Mouse (Mus musculus) heart, embryonic 15.5 days (tissue): ENCODE results near the gene Ddhd1. TPM values are rescaled to one million over a fixed set of nuclear protein-coding genes. Genes with fewer than 3 reads are reported as not detected.

Experiments
- ATAC-seq: fragments of 200-750 bp; cut with Nextera tagmentation; replicated peaks from 2 replicates; pipeline ENCODE4 v1.8.0; 2017; ENCODE audit warnings: low read depth, moderate TSS enrichment; ENCODE audit not compliant: insufficient number of reproducible peaks, insufficient read depth, low FRiP score
- H3K27ac ChIP-seq: fragments of 300-500 bp; sonication (generic); 2 replicates; pipeline ENCODE4 v1.5.1; 2015; ENCODE audit warnings: mild to moderate bottlenecking, inconsistent platforms
- H3K27me3 ChIP-seq: fragments of 300-500 bp; sonication (generic); 2 replicates; pipeline ENCODE4 v1.6.1; 2015; ENCODE audit warnings: inconsistent platforms
- H3K36me3 ChIP-seq: fragments of 300-500 bp; sonication (generic); 2 replicates; pipeline ENCODE4 v1.6.1; 2015; ENCODE audit warnings: mild to moderate bottlenecking, inconsistent platforms
- H3K4me1 ChIP-seq: fragments of 300-500 bp; sonication (generic); replicated peaks from 2 replicates; pipeline ENCODE4 v1.6.1; 2015; ENCODE audit warnings: inconsistent platforms
- H3K4me2 ChIP-seq: fragments of 300-500 bp; sonication (generic); 2 replicates; pipeline ENCODE4 v1.6.1; 2015; ENCODE audit warnings: inconsistent platforms, mild to moderate bottlenecking, moderate library complexity
- H3K4me3 ChIP-seq: fragments of 300-500 bp; sonication (generic); 2 replicates; pipeline ENCODE4 v1.5.1; 2015; ENCODE audit warnings: mild to moderate bottlenecking, inconsistent platforms
- H3K9ac ChIP-seq: fragments of 300-500 bp; sonication (generic); 2 replicates; pipeline ENCODE4 v1.6.1; 2015; ENCODE audit warnings: mild to moderate bottlenecking, inconsistent platforms
- H3K9me3 ChIP-seq: fragments of 300-500 bp; sonication (generic); replicated peaks from 2 replicates; pipeline ENCODE4 v1.6.1; 2016; ENCODE audit warnings: inconsistent platforms
- WGBS: fragments of 180-500 bp; shearing (Covaris S2); methylation state at CpG from one replicate; pipeline ENCODE4 v1.1.7; 2015; ENCODE audit warnings: mixed read lengths; 5-methylcytosine and 5-hydroxymethylcytosine counted together
- microRNA-seq: library from miRNA; unstranded; fragments of <30 nt; microRNA quantifications from one replicate; pipeline ENCODE4, GENCODE M21; 2016
- polyA plus RNA-seq: library from polyadenylated mRNA; unstranded; fragments of >200 nt; fragmentation: Nextera tagmentation; extraction: Ambion mirVana; gene quantifications from 2 replicates; pipeline ENCODE4 v1.2.1, GENCODE M21; 2015

Gene Ddhd1
- polyA plus RNA-seq, 1 experiment from 2014 or later: 7.3 TPM

DNA sequence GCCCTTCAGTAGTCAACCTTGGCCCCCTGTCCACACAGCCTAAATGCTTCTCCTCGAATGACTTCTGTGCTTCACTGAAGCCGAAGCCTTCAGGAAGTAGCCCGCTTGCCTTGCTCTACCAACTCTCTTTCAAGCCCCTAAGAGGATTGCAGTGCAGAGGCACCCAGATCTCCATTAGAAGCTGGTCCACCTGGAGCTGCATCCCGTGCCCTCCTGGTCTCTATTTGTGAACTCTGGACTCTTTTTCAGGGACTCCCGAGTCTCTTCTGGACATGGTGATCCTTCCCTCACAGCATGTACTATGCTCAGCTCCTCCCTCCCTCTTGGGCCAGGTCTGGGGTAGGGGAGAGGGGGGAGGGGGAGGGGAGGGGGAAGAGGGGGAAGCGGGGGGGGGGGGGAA lies 113.9 kb downstream of the Ddhd1 start:
- H3K4me1 ChIP-seq: peaks cover 9% of the 10 kb centered on the region
- H3K4me3 ChIP-seq: no peak overlapping the region
- H3K4me2 ChIP-seq: no peak overlapping the region
- 64% methylated on average over 5 of the region's 6 CpGs for WGBS
- ATAC-seq: no peak
- H3K36me3 ChIP-seq: no peaks in the 10 kb centered on the region
- no peaks in the 10 kb centered on the region for H3K27me3 ChIP-seq
- no peak overlapping the region for H3K27ac ChIP-seq
- H3K9me3 ChIP-seq: no peaks in the 10 kb centered on the region
- H3K9ac ChIP-seq: no peak overlapping the region

DNA sequence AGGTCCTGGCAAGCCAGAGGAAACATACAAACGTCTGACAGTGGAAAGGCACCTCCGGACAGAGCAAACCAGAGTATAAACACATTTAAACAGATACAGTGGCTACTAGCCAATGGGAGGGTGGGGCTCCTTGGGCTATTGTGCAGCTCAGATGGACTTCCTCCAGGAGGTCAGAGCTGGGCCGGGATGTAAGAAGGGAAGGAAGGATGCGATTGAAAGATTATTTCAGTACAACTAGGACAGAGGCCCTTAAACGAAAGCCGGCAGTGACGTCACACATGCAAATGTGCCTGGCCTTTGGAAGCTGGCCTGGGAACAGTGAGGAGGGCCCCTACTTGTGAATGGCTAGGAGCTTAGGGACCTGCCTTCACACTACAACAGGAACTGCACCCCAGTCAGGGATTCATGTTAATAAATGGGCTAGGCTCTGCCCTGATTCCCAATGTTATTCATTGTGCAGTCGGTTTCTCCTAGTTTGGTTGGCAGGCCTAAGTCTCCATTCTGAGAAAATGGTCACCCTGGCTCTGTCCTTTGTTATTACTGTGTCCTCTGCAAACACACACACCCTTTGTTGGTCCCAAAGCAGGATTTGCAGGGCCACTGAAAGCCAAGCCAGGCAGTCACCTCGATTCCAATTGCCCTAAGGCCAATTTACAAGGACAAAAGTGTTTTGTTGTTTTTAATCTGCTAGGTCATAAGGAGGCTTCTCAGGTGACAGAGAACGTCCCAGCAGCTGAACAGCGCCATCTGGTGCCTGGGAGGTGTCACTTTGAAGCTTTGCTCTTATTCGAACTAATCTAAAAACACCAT lies 118.1 kb downstream of the Ddhd1 start:
- ATAC-seq: peak; percentile 80
- 32% methylated on average over 12 of the region's 12 CpGs for WGBS
- no peak overlapping the region for H3K4me3 ChIP-seq
- no peaks in the 10 kb centered on the region for H3K27me3 ChIP-seq
- peak overlapping the region; percentile 75 for H3K27ac ChIP-seq
- H3K4me2 ChIP-seq: peak overlapping the region; percentile 5; the same call in 1 of the 2 replicates
- H3K9me3 ChIP-seq: no peaks in the 10 kb centered on the region
- H3K9ac ChIP-seq: no peak overlapping the region
- no peaks in the 10 kb centered on the region for H3K36me3 ChIP-seq
- peaks cover 9% of the 10 kb centered on the region for H3K4me1 ChIP-seq

Small RNAs within 50 kb of the gene (microRNA-seq; reads per million reads assigned to microRNA genes)
- 2.5 reads per million, percentile 7 among the genes with 10 or more reads in this experiment for gene Mir5131

Other genes with a start within 250 kb of the Ddhd1 start
- gene Fermt2, start 128.0 kb downstream of the Ddhd1 start, polyA plus RNA-seq: 201 and 265 TPM in 2 replicates